ENCODE assay signal across 8 mouse cellular contexts in genomic region chr4:111886607-111887006, GRCm38 (mm10). TPM values are rescaled to one million over a fixed set of nuclear protein-coding genes. Genes with fewer than 3 reads are reported as not detected.
DNase-seq lines count a peak whose midpoint lies in the region; ATAC-seq and TF ChIP-seq lines count a peak whose summit lies in the region.

No protein-coding gene starts in this region.

- DNase-seq in heart, adult 11 months = peak; percentile 93
- no peak for DNase-seq in heart, embryonic 10.5 days (ENCODE audit: low spot score)
- DNase-seq in embryo, embryonic 10 days (ENCODE audit: low spot score) = peak; percentile 87
- peak; percentile 30 to 49 for DNase-seq in gastrocnemius, postnatal 36 days
- DNase-seq in left cerebral cortex, postnatal 25 days (ENCODE audit: low spot score in 2 of 2) = peak; percentile 86 to 89
- peak in 1 of 2 experiments; percentile 46 for DNase-seq in spleen, adult 2 months (ENCODE audit: low read depth in 1 of 2, low spot score in 2 of 2)

- TF ChIP-seq POLR2A in spleen, adult 2 months (IDR thresholded peaks at IDR 0.05; ENCODE audit: low read depth, low read length) = no peak

- no peak overlapping the region for H3K4me3 ChIP-seq in heart, embryonic 10.5 days
- no peak overlapping the region for H3K4me3 ChIP-seq in intestine, postnatal 0 days (ENCODE audit: low read depth, low read length)
- H3K4me3 ChIP-seq in midbrain, embryonic 12.5 days = no peak overlapping the region
- no peak overlapping the region for H3K4me3 ChIP-seq in spleen, adult 2 months (ENCODE audit: extremely low read depth, insufficient read depth, insufficient read length)

- no peak overlapping the region for H3K27ac ChIP-seq in heart, embryonic 10.5 days
- no peak overlapping the region for H3K27ac ChIP-seq in intestine, postnatal 0 days (ENCODE audit: low read depth, low read length)
- no peak overlapping the region for H3K27ac ChIP-seq in midbrain, embryonic 12.5 days (replicated peaks)
- no peak overlapping the region for H3K27ac ChIP-seq in spleen, adult 2 months (ENCODE audit: insufficient read depth, low read length)

- 19% methylated on average over 4 of the region's 4 CpGs for WGBS in heart, embryonic 10.5 days
- WGBS in intestine, postnatal 0 days = 15% methylated on average over 4 of the region's 4 CpGs
- 23% methylated on average over 4 of the region's 4 CpGs for WGBS in midbrain, embryonic 12.5 days
- 13% methylated on average over 4 of the region's 4 CpGs for WGBS in spleen, adult 2 months

- H3K9ac ChIP-seq in intestine, postnatal 0 days (ENCODE audit: low read depth, low read length) = no peak overlapping the region
- H3K9ac ChIP-seq in midbrain, embryonic 12.5 days (replicated peaks) = no peak overlapping the region

- no peaks in the 10 kb centered on the region for H3K27me3 ChIP-seq in heart, embryonic 10.5 days (ENCODE audit: insufficient read depth, poor library complexity, severe bottlenecking)
- H3K27me3 ChIP-seq in intestine, postnatal 0 days (replicated peaks; ENCODE audit: control insufficient read depth, insufficient read depth, low read length) = no peaks in the 10 kb centered on the region
- no peaks in the 10 kb centered on the region for H3K27me3 ChIP-seq in midbrain, embryonic 12.5 days
- no peaks in the 10 kb centered on the region for H3K27me3 ChIP-seq in spleen, adult 2 months (ENCODE audit: control insufficient read depth, insufficient read depth, low read length)

- intact Hi-C loops in gastrocnemius, postnatal 36 days (cut with DNase I) = no loop called here
- intact Hi-C loops in left cerebral cortex, postnatal 25 days (cut with DNase I) = no loop called here

- H3K36me3 ChIP-seq in heart, embryonic 10.5 days = no peaks in the 10 kb centered on the region
- H3K36me3 ChIP-seq in intestine, postnatal 0 days (ENCODE audit: control insufficient read depth, insufficient read depth) = no peaks in the 10 kb centered on the region
- no peaks in the 10 kb centered on the region for H3K36me3 ChIP-seq in midbrain, embryonic 12.5 days
- no peaks in the 10 kb centered on the region for H3K36me3 ChIP-seq in spleen, adult 2 months (ENCODE audit: control insufficient read depth, insufficient read depth, low read length)

- H3K4me2 ChIP-seq in intestine, postnatal 0 days (replicated peaks; ENCODE audit: low read depth) = peak overlapping the region; percentile 51
- H3K4me2 ChIP-seq in midbrain, embryonic 12.5 days (replicated peaks) = no peak overlapping the region

- ATAC-seq in intestine, postnatal 0 days = 0 out of 2 replicates have a peak, but pooled peaks have one; percentile 50
- ATAC-seq in midbrain, embryonic 12.5 days (ENCODE audit: low FRiP score, low read depth) = peak; percentile 73

- H3K4me1 ChIP-seq in heart, embryonic 10.5 days = no peaks in the 10 kb centered on the region
- no peaks in the 10 kb centered on the region for H3K4me1 ChIP-seq in intestine, postnatal 0 days (replicated peaks; ENCODE audit: control insufficient read depth, insufficient read depth, low read length)
- H3K4me1 ChIP-seq in midbrain, embryonic 12.5 days = no peaks in the 10 kb centered on the region
- no peaks in the 10 kb centered on the region for H3K4me1 ChIP-seq in spleen, adult 2 months (ENCODE audit: control insufficient read depth, insufficient read depth, insufficient read length)

- peak; percentile 89 for TF ChIP-seq CTCF in intestine, postnatal 0 days (IDR thresholded peaks at IDR 0.05; ENCODE audit: low read depth)
- TF ChIP-seq CTCF in spleen, adult 2 months (IDR thresholded peaks at IDR 0.05; ENCODE audit: extremely low read depth, insufficient read depth, insufficient read length, insufficient replicate concordance) = peak; percentile 25; the same call in 1 of the 2 replicates

- no peaks in the 10 kb centered on the region for H3K9me3 ChIP-seq in heart, embryonic 10.5 days
- H3K9me3 ChIP-seq in intestine, postnatal 0 days (ENCODE audit: control insufficient read depth) = no peaks in the 10 kb centered on the region
- no peaks in the 10 kb centered on the region for H3K9me3 ChIP-seq in midbrain, embryonic 12.5 days

RNA-seq across cellular contexts. Expression of gene Slc5a9, which starts 16.1 kb away (rescaled TPM):
- polyA plus RNA-seq in heart, embryonic 10.5 days (2016; fragmentation: Nextera tagmentation; extraction: Ambion mirVana) = 0.30 TPM in 1 of 2 replicates, not detected in the other
- total RNA-seq in gastrocnemius, postnatal 36 days (2021) = under 1 TPM in 1 of 2 experiments, not detected in 1; 0.08 TPM
- polyA plus RNA-seq in intestine, postnatal 0 days (2015; fragmentation: Nextera tagmentation; extraction: Ambion mirVana) = 10.2 and 12.0 TPM in 2 replicates
- total RNA-seq in left cerebral cortex, postnatal 25 days (2021) = not detected
- polyA plus RNA-seq in midbrain, embryonic 12.5 days (2016; fragmentation: Nextera tagmentation; extraction: Ambion mirVana) = not detected in 2 replicates
- 0.44 TPM in 1 of 2 replicates, not detected in the other for polyA plus RNA-seq in spleen, adult 2 months (2012; rRNA removed)

RNA-seq across cellular contexts. Expression of gene Skint8, which starts 32.6 kb away (rescaled TPM):
- not detected in 2 replicates for polyA plus RNA-seq in heart, embryonic 10.5 days (2016; fragmentation: Nextera tagmentation; extraction: Ambion mirVana)
- total RNA-seq in gastrocnemius, postnatal 36 days (2021) = not detected
- polyA plus RNA-seq in intestine, postnatal 0 days (2015; fragmentation: Nextera tagmentation; extraction: Ambion mirVana) = not detected in 2 replicates
- not detected for total RNA-seq in left cerebral cortex, postnatal 25 days (2021)
- polyA plus RNA-seq in midbrain, embryonic 12.5 days (2016; fragmentation: Nextera tagmentation; extraction: Ambion mirVana) = not detected in 2 replicates
- polyA plus RNA-seq in spleen, adult 2 months (2012; rRNA removed) = not detected in 2 replicates
